Comparison of ENCODE assay signal across 8 mouse cellular contexts in genomic region chr11:120240941-120241890, GRCm38 (mm10). TPM values are rescaled to one million over a fixed set of nuclear protein-coding genes. Genes with fewer than 3 reads are reported as not detected.
A peak's percentile ranks its signal among the peaks of the same experiment; 100 is the strongest.
DNase-seq lines count a peak whose midpoint lies in the region; ATAC-seq and TF ChIP-seq lines count a peak whose summit lies in the region.

No protein-coding gene starts in this region.

- H3K27me3 ChIP-seq in liver, embryonic 12.5 days (replicated peaks) = peaks cover 54% of the 10 kb centered on the region
- no peaks in the 10 kb centered on the region for H3K27me3 ChIP-seq in stomach, postnatal 0 days (ENCODE audit: control insufficient read depth, insufficient read depth, low read length)

- H3K4me1 ChIP-seq in liver, embryonic 12.5 days = peaks cover 65% of the 10 kb centered on the region
- H3K4me1 ChIP-seq in stomach, postnatal 0 days (replicated peaks; ENCODE audit: control insufficient read depth, insufficient read depth) = peaks cover 27% of the 10 kb centered on the region

- H3K27ac ChIP-seq in gastrocnemius, adult 2 months = peak overlapping the region; percentile 99
- H3K27ac ChIP-seq in liver, embryonic 12.5 days = peak overlapping the region; percentile 52
- H3K27ac ChIP-seq in stomach, postnatal 0 days (replicated peaks) = peak overlapping the region; percentile 69

- no peak for TF ChIP-seq CTCF in gastrocnemius, adult 2 months (IDR thresholded peaks at IDR 0.05)
- TF ChIP-seq CTCF in brain, embryonic 14.5 days (IDR thresholded peaks at IDR 0.05; ENCODE audit: borderline replicate concordance, extremely low read depth, insufficient read depth, insufficient read length) = no peak
- TF ChIP-seq CTCF in stomach, postnatal 0 days (IDR thresholded peaks at IDR 0.05; ENCODE audit: low read depth) = no peak

- intact Hi-C loops in gastrocnemius, adult 2 months (cut with DNase I) = no loop called here
- intact Hi-C loops in heart, postnatal 10 days (cut with DNase I) = loop anchor here (2.0 kb wide), 2 partner anchors 14 to 22 kb away; no protein-coding TSS in a partner anchor

- peak overlapping the region; percentile 19; the same call in 1 of the 2 replicates for H3K4me2 ChIP-seq in liver, embryonic 12.5 days
- H3K4me2 ChIP-seq in stomach, postnatal 0 days (replicated peaks; ENCODE audit: low read depth) = peak overlapping the region; percentile 100

- no peak for ATAC-seq in liver, embryonic 12.5 days
- no peak for ATAC-seq in stomach, postnatal 0 days (ENCODE audit: low FRiP score, low TSS enrichment)

- no peak for TF ChIP-seq EP300 in stomach, postnatal 0 days (optimal IDR thresholded peaks at IDR 0.05)

- no peak for DNase-seq in gastrocnemius, adult 2 months
- no peak for DNase-seq in gastrocnemius, postnatal 4 days (ENCODE audit: low spot score in 2 of 2)
- DNase-seq in brain, embryonic 14.5 days (ENCODE audit: low read depth) = peak; percentile 84
- DNase-seq in heart, postnatal 10 days = peak; percentile 49 to 63
- peak; percentile 44 for DNase-seq in stomach, postnatal 0 days (ENCODE audit: low spot score)
- no peak for DNase-seq in thymus, postnatal 14 days
- no peak for DNase-seq in thymus, postnatal 4 days

- H3K36me3 ChIP-seq in liver, embryonic 12.5 days = no peaks in the 10 kb centered on the region
- H3K36me3 ChIP-seq in stomach, postnatal 0 days (ENCODE audit: control insufficient read depth, insufficient read depth, low read length) = no peaks in the 10 kb centered on the region

- no peaks in the 10 kb centered on the region for H3K9me3 ChIP-seq in liver, embryonic 12.5 days (replicated peaks)
- H3K9me3 ChIP-seq in stomach, postnatal 0 days (ENCODE audit: control insufficient read depth, low read length) = no peaks in the 10 kb centered on the region

- H3K4me3 ChIP-seq in gastrocnemius, adult 2 months = peak overlapping the region; percentile 88
- H3K4me3 ChIP-seq in liver, embryonic 12.5 days = no peak overlapping the region
- H3K4me3 ChIP-seq in stomach, postnatal 0 days (ENCODE audit: low read depth, low read length) = no peak overlapping the region

- 63% methylated on average over 29 of the region's 29 CpGs for WGBS in liver, embryonic 12.5 days (ENCODE audit: insufficient replicate concordance)
- 24% methylated on average over 29 of the region's 29 CpGs for WGBS in stomach, postnatal 0 days

- TF ChIP-seq POLR2A in brain, embryonic 14.5 days (IDR thresholded peaks at IDR 0.05; ENCODE audit: borderline replicate concordance, extremely low read depth, insufficient read depth, insufficient read length, poor library complexity, severe bottlenecking) = no peak

- H3K9ac ChIP-seq in liver, embryonic 12.5 days = no peak overlapping the region
- H3K9ac ChIP-seq in stomach, postnatal 0 days (ENCODE audit: low read length) = peak overlapping the region; percentile 38; the same call in 1 of the 2 replicates

RNA-seq across cellular contexts. Expression of gene Bahcc1, which starts 8.5 kb away (rescaled TPM):
- 1 to 10 TPM; 3.5 to 5.3 TPM for total RNA-seq in gastrocnemius, adult 2 months (2021)
- 10 to 100 TPM; 13.6 to 15.1 TPM for total RNA-seq in gastrocnemius, postnatal 4 days (2021)
- 29.0 and 47.0 TPM in 2 replicates for polyA plus RNA-seq in brain, embryonic 14.5 days (2012; rRNA removed)
- 10 to 100 TPM in 1 of 2 experiments, 1 to 10 TPM in 1; 8.8 to 14.1 TPM for total RNA-seq in heart, postnatal 10 days (2021)
- polyA plus RNA-seq in liver, embryonic 12.5 days (2016; fragmentation: Nextera tagmentation; extraction: Ambion mirVana) = 3.0 and 3.5 TPM in 2 replicates
- polyA plus RNA-seq in stomach, postnatal 0 days (2015; fragmentation: Nextera tagmentation; extraction: Ambion mirVana) = 2.7 and 2.9 TPM in 2 replicates

Comparison
In these comparisons a context has a peak if more than half of its experiments do, and no peak if none do; other contexts are left out.
1. DNase-seq: peak in brain, embryonic 14.5 days (single experiment), heart, postnatal 10 days (2 of 2) and stomach, postnatal 0 days (single experiment); none in gastrocnemius, adult 2 months (single experiment), gastrocnemius, postnatal 4 days (0 of 2), thymus, postnatal 14 days (single experiment) and thymus, postnatal 4 days (single experiment).
2. Peak in every context shown above with its lines, with median percentiles within 50 percentile points of each other: H3K27ac ChIP-seq.